Mouse (Mus musculus): ENCODE data around the gene Dnal1. TPM values are rescaled to one million over a fixed set of nuclear protein-coding genes. Genes with fewer than 3 reads are reported as not detected.
A peak's percentile ranks its signal among the peaks of the same experiment; 100 is the strongest.
"Not testable (repeated sequence)": the region's sequence is repeated elsewhere in the genome, so short reads cannot be mapped to it uniquely, and the experiment has no call there.

Dnal1 gene
- polyA plus RNA-seq, 1 experiment from 2014 or later: 2.8 TPM

DNA sequence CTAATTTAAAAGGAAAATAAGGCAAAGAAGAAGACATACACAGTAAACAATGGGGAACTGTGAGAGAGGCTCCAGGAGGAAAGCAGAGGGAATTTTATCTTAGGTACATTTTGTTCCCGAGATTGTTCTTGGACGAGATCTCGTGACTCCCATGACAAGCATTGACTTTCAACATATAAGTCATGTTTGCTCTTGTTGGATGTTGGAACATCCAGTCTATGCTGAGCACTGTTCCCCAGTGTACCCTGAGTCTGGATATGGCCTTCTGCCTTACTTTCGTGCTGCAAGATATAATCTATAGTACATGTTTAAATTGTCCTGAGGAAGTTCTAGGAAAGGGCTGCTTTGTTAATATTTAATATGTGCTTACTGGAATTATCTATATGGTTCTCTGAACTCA is 29.6 kb upstream of the Dnal1 start:
- WGBS: 67% methylated on average over 4 of the region's 4 CpGs
- no peak for ATAC-seq (ENCODE audit: insufficient read depth, low FRiP score)

DNA sequence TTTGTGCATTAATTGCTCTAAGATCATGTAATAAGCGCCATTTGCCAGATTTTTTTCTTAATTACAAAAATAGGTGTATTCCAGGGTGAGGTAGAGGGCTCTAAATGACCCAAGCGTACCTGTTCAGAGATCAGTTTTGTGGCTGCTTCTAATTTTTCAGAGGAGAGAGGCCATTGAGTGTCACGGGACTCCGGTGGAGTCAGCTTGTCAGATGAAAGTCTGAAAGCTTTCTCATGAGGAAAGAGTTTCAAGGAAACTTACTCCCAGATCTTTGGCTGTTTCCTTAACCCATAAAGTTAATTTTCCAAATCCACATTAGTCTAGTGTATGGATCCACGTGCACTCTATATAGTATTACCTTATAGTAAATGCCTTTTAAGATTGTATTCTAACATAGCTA is 19.5 kb upstream of the Dnal1 start:
- ATAC-seq (ENCODE audit: insufficient read depth, low FRiP score); H3K27me3 ChIP-seq (ENCODE audit: control insufficient read depth, insufficient read depth, low read length); H3K4me2 ChIP-seq (ENCODE audit: low read depth, low read length); H3K9me3 ChIP-seq (replicated peaks; ENCODE audit: control insufficient read depth, low read length); H3K36me3 ChIP-seq (ENCODE audit: control insufficient read depth, insufficient read depth, low read length); H3K27ac ChIP-seq (ENCODE audit: low read length); H3K4me1 ChIP-seq (ENCODE audit: control insufficient read depth, insufficient read depth, low read length); H3K9ac ChIP-seq (ENCODE audit: low read length); H3K4me3 ChIP-seq (replicated peaks; ENCODE audit: low read length): not testable (repeated sequence)
- WGBS: 90% methylated on average over 5 of the region's 5 CpGs

More for the DNA sequence above, 29.6 kb upstream of the Dnal1 start:
- H3K27ac ChIP-seq (ENCODE audit: low read length): no peak overlapping the region
- H3K4me1 ChIP-seq (ENCODE audit: control insufficient read depth, insufficient read depth, low read length): no peaks in the 10 kb centered on the region
- H3K4me2 ChIP-seq (ENCODE audit: low read depth, low read length): no peak overlapping the region
- H3K9ac ChIP-seq (ENCODE audit: low read length): no peak overlapping the region
- no peaks in the 10 kb centered on the region for H3K27me3 ChIP-seq (ENCODE audit: control insufficient read depth, insufficient read depth, low read length)
- H3K4me3 ChIP-seq (replicated peaks; ENCODE audit: low read length): no peak overlapping the region
- H3K36me3 ChIP-seq (ENCODE audit: control insufficient read depth, insufficient read depth, low read length): no peaks in the 10 kb centered on the region
- H3K9me3 ChIP-seq (replicated peaks; ENCODE audit: control insufficient read depth, low read length): peaks cover 5% of the 10 kb centered on the region; the same call in 1 of the 2 replicates

DNA sequence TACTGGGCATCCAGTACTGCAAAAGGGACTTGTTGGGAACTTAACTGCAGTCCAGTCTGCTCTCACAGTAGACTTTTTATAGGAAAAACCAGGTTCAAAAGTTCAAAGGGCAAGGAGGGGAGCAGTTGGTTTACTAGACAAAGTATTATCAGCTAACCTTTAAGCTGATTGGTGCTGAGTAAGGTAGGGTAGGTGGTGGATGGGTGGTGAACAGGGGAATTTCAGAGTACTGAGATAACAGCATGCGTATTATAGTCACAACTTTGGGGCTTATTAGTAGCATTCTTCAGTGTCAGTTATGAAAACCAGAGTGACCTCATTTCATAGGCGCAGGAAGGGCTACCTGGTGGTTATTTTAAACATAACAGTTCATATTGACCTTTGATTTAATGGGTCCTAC is 14.6 kb upstream of the Dnal1 start:
- no peaks in the 10 kb centered on the region for H3K36me3 ChIP-seq (ENCODE audit: control insufficient read depth, insufficient read depth, low read length)
- H3K27me3 ChIP-seq (ENCODE audit: control insufficient read depth, insufficient read depth, low read length): no peaks in the 10 kb centered on the region
- no peak overlapping the region for H3K4me3 ChIP-seq (replicated peaks; ENCODE audit: low read length)
- peaks cover 4% of the 10 kb centered on the region for H3K4me1 ChIP-seq (ENCODE audit: control insufficient read depth, insufficient read depth, low read length)
- no peak overlapping the region for H3K27ac ChIP-seq (ENCODE audit: low read length)
- ATAC-seq (ENCODE audit: insufficient read depth, low FRiP score): no peak; the same call in 1 of the 2 replicates
- H3K9me3 ChIP-seq (replicated peaks; ENCODE audit: control insufficient read depth, low read length): no peaks in the 10 kb centered on the region
- H3K9ac ChIP-seq (ENCODE audit: low read length): no peak overlapping the region
- WGBS: 81% methylated on average over 2 of the region's 2 CpGs
- no peak overlapping the region for H3K4me2 ChIP-seq (ENCODE audit: low read depth, low read length)

DNA sequence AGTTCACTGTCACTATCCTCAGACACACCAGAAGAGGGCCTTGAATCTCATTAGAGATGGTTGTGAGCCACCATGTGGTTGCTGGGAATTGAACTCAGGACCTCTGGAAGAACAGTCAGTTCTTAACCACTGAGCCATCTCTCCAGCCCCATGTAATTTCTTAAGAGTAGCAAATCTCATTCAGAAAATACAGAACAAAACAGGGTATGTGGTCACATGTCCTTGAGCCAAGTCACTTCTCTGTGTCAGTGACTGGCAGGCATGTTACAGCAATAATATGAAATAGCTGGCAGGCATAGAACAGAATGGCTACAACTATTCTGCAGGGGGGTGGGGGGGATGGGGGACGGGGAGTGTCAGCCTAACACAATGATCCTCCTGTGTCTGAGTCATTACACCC is 14.1 kb upstream of the Dnal1 start:
- Histone ChIP-seq H3K27ac (ENCODE audit: low read length) (no peak overlapping the region), H3K4me3 (replicated peaks; ENCODE audit: low read length) (peak overlapping the region; percentile 59; the same call in 1 of the 2 replicates)
- ATAC-seq (ENCODE audit: insufficient read depth, low FRiP score): no peak

DNA sequence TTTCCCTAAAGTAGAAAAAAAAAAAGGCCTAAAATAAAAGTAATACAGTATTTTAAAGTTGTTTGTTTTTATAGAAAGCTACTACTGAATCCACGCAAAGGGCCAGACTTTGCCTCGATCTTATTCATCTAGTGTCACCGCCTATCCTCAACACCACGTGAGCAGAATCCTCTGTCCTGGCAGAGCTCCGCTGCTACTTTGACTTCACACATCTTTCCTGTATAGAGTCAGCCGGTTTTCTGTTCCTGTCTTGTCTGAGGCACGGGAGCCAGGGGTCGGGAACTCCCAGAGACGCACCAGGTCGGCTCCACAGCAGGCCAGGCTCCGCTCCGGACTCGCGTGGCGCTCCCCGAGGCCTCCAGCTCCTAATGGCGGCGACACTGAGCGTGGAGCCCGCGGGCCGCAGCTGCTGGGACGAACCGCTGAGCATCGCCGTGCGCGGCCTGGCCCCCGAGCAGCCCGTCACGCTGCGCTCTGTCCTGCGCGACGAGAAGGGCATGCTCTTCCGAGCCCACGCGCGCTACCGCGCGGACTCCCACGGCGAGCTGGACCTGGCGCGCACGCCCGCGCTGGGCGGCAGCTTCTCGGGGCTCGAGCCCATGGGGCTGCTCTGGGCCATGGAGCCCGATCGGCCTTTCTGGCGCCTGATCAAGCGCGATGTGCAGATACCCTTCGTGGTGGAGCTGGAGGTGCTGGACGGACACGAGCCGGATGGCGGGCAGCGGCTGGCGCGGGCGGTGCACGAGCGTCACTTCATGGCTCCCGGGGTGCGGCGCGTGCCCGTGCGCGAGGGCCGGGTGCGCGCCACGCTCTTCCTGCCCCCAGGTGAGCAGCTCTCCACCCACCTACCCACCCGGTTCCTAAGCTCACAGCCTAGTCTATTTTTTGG is 13.3 kb upstream of the Dnal1 start, which contains the start of gene Acot6:
Gene Acot6, plus strand, starts transcription at position 51 of the 889 bp plus-strand sequence.
- Histone ChIP-seq H3K27ac (ENCODE audit: low read length) (peak within 1 kb of the TSS; percentile 46; the same call in 1 of the 2 replicates), H3K4me2 (ENCODE audit: low read depth, low read length) (peak within 1 kb of the TSS; percentile 82), H3K9ac (ENCODE audit: low read length) (peak within 1 kb of the TSS; percentile 76), H3K4me3 (replicated peaks; ENCODE audit: low read length) (peak within 1 kb of the TSS; percentile 59)
- WGBS: under 1% methylated on average over 79 of the region's 80 CpGs
- H3K9me3 ChIP-seq (replicated peaks; ENCODE audit: control insufficient read depth, low read length); H3K27me3 ChIP-seq (ENCODE audit: control insufficient read depth, insufficient read depth, low read length); H3K36me3 ChIP-seq (ENCODE audit: control insufficient read depth, insufficient read depth, low read length); H3K4me1 ChIP-seq (ENCODE audit: control insufficient read depth, insufficient read depth, low read length): not testable (repeated sequence)
- peak; percentile 72 for ATAC-seq (ENCODE audit: insufficient read depth, low FRiP score)

More for the DNA sequence above, 14.1 kb upstream of the Dnal1 start:
- WGBS: 71% methylated on average over 1 of the region's 1 CpGs
- Histone ChIP-seq H3K4me2 (ENCODE audit: low read depth, low read length) (peak overlapping the region; percentile 82), H3K9me3 (replicated peaks; ENCODE audit: control insufficient read depth, low read length) (no peaks in the 10 kb centered on the region), H3K36me3 (ENCODE audit: control insufficient read depth, insufficient read depth, low read length) (no peaks in the 10 kb centered on the region), H3K4me1 (ENCODE audit: control insufficient read depth, insufficient read depth, low read length) (peaks cover 4% of the 10 kb centered on the region), H3K9ac (ENCODE audit: low read length) (no peak overlapping the region), H3K27me3 (ENCODE audit: control insufficient read depth, insufficient read depth, low read length) (no peaks in the 10 kb centered on the region)

DNA sequence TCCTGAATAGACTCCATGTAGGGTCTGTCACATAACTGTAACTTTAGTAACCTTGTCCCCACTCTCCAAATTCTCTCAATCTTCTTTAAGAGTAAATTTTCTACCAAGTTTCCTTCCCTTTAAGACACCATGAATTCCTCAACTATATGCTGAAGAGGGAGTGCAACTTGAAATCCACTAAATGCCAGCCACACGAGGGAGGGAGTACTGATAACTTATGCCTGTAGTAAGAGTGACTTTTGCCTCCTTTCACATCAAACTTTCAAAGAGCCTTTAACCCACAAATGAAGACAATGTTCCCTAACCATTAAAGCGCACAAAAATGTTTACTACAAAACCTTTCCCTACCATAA is 12.7 kb upstream of the Dnal1 start:
- H3K4me3 ChIP-seq (replicated peaks; ENCODE audit: low read length): peak overlapping the region; percentile 59
- no peak overlapping the region for H3K27ac ChIP-seq (ENCODE audit: low read length)
- peak overlapping the region; percentile 82 for H3K4me2 ChIP-seq (ENCODE audit: low read depth, low read length)
- WGBS: 44% methylated on average over 2 of the region's 2 CpGs
- H3K27me3 ChIP-seq (ENCODE audit: control insufficient read depth, insufficient read depth, low read length): no peaks in the 10 kb centered on the region
- no peaks in the 10 kb centered on the region for H3K9me3 ChIP-seq (replicated peaks; ENCODE audit: control insufficient read depth, low read length)
- H3K36me3 ChIP-seq (ENCODE audit: control insufficient read depth, insufficient read depth, low read length): no peaks in the 10 kb centered on the region
- no peak for ATAC-seq (ENCODE audit: insufficient read depth, low FRiP score)
- H3K9ac ChIP-seq (ENCODE audit: low read length): peak overlapping the region; percentile 76; the same call in 1 of the 2 replicates
- H3K4me1 ChIP-seq (ENCODE audit: control insufficient read depth, insufficient read depth, low read length): peaks cover 4% of the 10 kb centered on the region

DNA sequence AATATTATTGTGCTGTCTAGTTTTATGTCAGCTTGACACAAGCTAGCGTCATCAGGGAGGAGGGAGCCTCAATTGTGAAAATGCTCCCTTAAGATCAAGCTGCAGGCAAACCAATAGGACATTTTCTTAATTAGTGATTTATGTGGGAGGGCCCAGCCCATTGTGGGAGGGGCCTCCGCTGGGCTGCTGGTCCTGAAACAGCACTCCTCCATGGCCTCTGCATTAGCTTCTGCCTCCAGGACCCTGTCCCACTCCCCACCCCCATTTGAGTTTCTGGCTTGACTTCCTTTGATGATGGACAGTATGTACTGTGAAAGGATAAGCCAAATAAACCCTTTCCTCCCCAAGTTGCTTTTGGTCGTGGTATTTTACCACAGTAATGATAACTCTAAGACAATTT is 7.2 kb upstream of the Dnal1 start:
- no peak for ATAC-seq (ENCODE audit: insufficient read depth, low FRiP score)
- no peak overlapping the region for H3K27ac ChIP-seq (ENCODE audit: low read length)
- WGBS: 81% methylated on average over 3 of the region's 3 CpGs
- no peaks in the 10 kb centered on the region for H3K27me3 ChIP-seq (ENCODE audit: control insufficient read depth, insufficient read depth, low read length)
- H3K4me2 ChIP-seq (ENCODE audit: low read depth, low read length): no peak overlapping the region
- no peak overlapping the region for H3K4me3 ChIP-seq (replicated peaks; ENCODE audit: low read length)
- H3K4me1 ChIP-seq (ENCODE audit: control insufficient read depth, insufficient read depth, low read length): no peaks in the 10 kb centered on the region
- no peaks in the 10 kb centered on the region for H3K36me3 ChIP-seq (ENCODE audit: control insufficient read depth, insufficient read depth, low read length)
- no peak overlapping the region for H3K9ac ChIP-seq (ENCODE audit: low read length)
- H3K9me3 ChIP-seq (replicated peaks; ENCODE audit: control insufficient read depth, low read length): no peaks in the 10 kb centered on the region

DNA sequence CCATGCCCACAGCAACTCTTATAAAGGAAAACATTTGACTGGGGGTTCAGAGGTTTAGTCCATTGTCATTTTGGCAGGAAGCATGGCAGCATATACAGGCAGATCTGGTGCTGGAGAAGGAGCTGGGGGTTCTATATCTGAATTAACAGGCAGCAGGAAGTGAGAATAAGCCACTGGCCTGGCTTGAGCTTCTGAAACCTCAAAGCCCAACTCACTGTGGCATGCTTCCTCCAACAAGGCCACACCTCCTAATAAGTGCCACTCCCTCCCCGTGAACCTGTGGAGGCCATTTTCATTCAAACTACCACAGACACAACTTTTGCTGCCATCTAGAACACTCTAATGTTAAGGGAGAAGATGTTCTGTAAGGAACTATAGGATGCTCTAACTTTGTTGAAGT is 6.5 kb upstream of the Dnal1 start:
- Histone ChIP-seq H3K27ac (ENCODE audit: low read length) (no peak overlapping the region), H3K36me3 (ENCODE audit: control insufficient read depth, insufficient read depth, low read length) (no peaks in the 10 kb centered on the region), H3K9me3 (replicated peaks; ENCODE audit: control insufficient read depth, low read length) (no peaks in the 10 kb centered on the region), H3K4me1 (ENCODE audit: control insufficient read depth, insufficient read depth, low read length) (no peaks in the 10 kb centered on the region), H3K4me2 (ENCODE audit: low read depth, low read length) (no peak overlapping the region), H3K27me3 (ENCODE audit: control insufficient read depth, insufficient read depth, low read length) (no peaks in the 10 kb centered on the region), H3K9ac (ENCODE audit: low read length) (no peak overlapping the region), H3K4me3 (replicated peaks; ENCODE audit: low read length) (no peak overlapping the region)
- 66% methylated on average over 1 of the region's 1 CpGs for WGBS
- ATAC-seq (ENCODE audit: insufficient read depth, low FRiP score): no peak

DNA sequence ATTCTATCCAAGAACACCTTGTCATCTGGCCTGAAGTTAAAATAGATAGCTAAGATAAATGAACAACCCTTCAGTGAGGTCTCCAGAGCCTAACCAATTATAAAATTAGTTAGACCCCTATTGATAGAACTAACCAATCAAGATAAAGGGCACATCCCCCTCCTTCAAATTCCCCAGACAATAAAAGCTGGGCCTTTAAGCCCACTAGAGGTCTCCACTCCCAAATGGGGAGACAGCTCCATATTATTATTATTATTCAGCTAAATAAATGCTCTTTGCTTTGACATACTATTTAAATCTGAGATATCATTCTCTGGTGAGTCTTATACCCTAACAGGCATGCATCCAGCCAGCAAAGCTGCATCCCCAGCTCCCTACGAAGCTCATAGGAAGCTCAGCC is 4.2 kb upstream of the Dnal1 start:
- 75% methylated on average over 1 of the region's 1 CpGs for WGBS
- no peak for ATAC-seq (ENCODE audit: insufficient read depth, low FRiP score)

More for the DNA sequence above, 4.2 kb upstream of the Dnal1 start:
- Histone ChIP-seq H3K4me1 (ENCODE audit: control insufficient read depth, insufficient read depth, low read length) (peaks cover 1% of the 10 kb centered on the region; the same call in 1 of the 2 replicates), H3K9ac (ENCODE audit: low read length) (no peak overlapping the region), H3K4me2 (ENCODE audit: low read depth, low read length) (no peak overlapping the region), H3K9me3 (replicated peaks; ENCODE audit: control insufficient read depth, low read length) (no peaks in the 10 kb centered on the region), H3K36me3 (ENCODE audit: control insufficient read depth, insufficient read depth, low read length) (no peaks in the 10 kb centered on the region), H3K4me3 (replicated peaks; ENCODE audit: low read length) (no peak overlapping the region), H3K27ac (ENCODE audit: low read length) (no peak overlapping the region), H3K27me3 (ENCODE audit: control insufficient read depth, insufficient read depth, low read length) (no peaks in the 10 kb centered on the region)

All from stomach, embryonic 16.5 days (tissue).